Mouse (Mus musculus): ENCODE measurements around the gene Tgtp2.

- TF ChIP-seq POLR2A (IDR thresholded peaks at IDR 0.05; ENCODE audit: insufficient read length, low read depth) (no peak), TCF12 (IDR thresholded peaks at IDR 0.05; ENCODE audit: insufficient read depth, poor library complexity, severe bottlenecking) (no peak), MYOG (IDR thresholded peaks at IDR 0.05; ENCODE audit: control insufficient read depth in 1 of 3, insufficient read depth in 1 of 3, insufficient read length in 2 of 3, low read depth in 2 of 3) (no peak), POLR2AphosphoS2 (IDR thresholded peaks at IDR 0.05; ENCODE audit: insufficient read length, low read depth) (no peak)
These were observed 28.1 kb upstream of the Tgtp2 start for GRCm38 (mm10) chr11:49092053-49092586.
